Mouse (Mus musculus) kidney, postnatal 36 days (tissue): ENCODE data around the gene Rae1.

ENCODE experiments used
- DNase-seq, 2 experiments: peaks; one replicate each; pipeline ENCODE4 v3.0.0; 2021 to 2022; ENCODE audit warnings: mixed read lengths in 2 of 2

Gene Rae1

DNA sequence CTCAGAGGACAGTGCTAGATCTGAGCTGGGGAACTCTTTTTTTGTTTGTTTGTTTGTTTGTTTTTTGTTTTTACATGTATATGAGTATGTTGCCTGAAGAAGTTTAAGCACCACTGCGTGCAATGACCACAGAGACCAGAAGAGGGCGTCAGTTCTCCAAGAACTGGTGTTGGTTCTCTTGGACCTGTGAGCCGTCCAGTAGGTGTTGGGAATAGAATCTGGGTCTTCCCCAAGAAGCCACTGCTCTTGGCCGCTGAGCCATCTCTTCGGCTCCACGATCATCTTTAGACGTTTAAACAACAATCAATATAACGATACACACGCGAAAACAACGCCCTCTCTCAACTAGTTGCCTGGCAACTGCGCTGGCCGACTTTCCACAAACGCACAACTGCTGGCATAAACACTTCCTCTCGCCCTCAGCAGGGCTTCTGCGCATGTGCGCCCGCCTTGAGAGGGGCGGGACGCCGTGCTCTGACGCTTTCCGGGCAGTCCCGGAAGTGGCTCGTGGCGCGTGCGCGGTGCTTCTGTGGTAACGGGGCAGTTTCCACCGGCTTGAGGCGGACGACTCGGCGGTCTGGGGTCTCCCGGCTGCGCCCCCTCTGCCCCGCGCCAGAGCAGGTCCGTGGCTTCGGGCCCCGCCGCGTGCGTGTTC lies at the start of gene Rae1:
Gene Rae1 (plus strand): TSS at position 488 of the 655 bp plus-strand sequence.
- DNase-seq = peak; percentile 98 to 99

GRCm38 (mm10) chr2:172950119-172950676 lies 49.7 kb upstream of the Rae1 start:
- no peak for DNase-seq

DNA sequence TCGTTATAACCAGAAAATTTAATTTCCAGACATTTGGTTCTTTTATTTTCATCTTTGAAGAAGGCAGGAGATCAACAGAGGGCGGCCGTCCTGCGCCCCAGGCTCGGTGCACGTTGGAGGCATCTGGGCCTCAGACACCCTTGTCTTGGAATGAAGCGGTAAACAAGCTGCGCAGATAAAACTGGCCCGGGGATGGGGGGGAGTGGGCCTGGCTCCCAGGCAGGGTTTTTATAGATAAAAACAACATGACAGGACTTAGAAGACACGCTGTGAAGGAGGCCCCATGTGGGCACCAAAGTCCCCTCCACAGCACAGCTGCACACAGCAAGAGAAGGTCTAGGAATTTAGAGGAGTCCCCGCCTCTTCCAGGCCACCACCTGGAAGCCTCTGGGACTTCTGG lies 49.2 kb upstream of the Rae1 start:
- DNase-seq = no peak

DNA sequence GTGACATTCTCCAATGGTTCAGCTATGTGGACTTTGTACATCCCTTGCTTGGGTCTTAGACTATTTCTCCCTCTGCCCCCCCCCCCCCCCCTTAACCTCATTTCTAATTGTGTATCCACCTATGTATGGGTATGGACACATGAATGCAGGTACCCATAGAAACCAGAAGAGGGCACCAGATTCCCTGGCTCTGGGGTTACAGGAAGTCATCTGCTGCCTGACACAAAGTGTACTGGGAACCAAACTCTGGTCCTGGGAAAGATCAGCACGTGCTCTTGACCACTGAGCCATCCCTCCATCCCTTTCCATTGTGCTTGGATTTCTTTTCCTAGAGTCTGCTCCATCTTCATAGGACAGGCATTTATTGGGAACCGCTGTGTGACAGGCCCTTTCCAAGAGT lies 47.9 kb upstream of the Rae1 start:
- DNase-seq = no peak

DNA sequence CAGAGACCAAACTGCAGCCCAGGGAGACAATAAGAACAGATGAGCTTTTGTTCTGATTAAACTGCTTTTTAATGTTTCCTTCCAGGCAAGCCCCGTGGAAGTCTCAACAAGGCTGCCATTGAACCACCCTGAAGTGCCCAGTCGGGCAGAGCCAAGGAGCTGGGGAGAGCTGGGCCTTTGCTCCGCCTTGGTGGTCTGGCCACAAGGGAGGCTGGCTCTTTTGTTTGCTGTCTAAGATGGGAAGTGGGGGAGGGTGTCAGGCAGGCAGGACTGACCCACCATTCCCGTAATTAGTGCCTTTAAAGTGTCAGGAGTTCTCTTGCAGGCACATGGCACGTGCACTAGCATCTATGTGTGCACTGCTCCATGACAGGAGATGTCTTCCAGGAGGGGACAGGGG lies 41.3 kb upstream of the Rae1 start:
- DNase-seq = no peak

- DNase-seq = peak; percentile 64 to 66
These were observed 40.7 kb upstream of the Rae1 start for GRCm38 (mm10) chr2:172959006-172959768.

DNA sequence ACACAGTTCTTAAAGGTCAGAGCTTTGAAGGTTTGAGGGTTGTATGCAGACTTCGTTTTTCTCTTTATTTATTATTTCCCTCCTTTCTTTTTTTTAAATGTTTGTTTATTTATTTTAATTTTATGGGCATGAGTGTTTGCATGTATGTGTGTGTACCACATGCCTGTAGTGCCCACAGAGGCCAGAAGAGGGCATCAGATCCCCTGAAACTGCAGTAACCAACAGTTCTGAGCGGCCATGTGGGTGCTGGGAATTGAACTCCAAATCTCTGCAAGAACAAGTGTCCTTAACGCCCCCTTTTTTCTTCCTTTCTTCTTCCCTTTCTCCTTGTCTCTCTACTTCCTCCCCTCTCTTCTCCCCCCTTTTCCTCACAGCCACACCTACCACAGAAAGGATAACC lies 39.6 kb upstream of the Rae1 start:
- no peak for DNase-seq

DNA sequence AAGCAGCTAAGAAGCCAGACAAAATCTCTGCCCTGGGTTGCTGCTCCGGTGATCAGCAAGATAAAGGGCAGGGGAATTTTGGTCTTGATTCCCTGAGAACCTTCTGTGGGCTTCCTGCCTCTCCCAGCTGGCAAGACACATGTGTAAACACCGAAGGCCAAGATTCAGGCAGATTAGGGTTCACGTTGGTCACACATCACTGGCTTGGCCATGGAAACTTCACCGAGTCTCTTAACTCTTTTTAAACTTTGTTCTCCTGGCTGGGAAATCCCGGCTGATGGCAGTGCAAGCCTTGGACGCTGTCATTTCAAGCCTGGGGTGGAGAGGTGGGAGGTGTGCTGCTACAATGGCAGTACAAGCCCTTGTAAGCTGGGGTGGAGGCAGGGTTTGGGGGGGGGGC lies 38.7 kb upstream of the Rae1 start:
- DNase-seq = peak; percentile 76 to 85

DNA sequence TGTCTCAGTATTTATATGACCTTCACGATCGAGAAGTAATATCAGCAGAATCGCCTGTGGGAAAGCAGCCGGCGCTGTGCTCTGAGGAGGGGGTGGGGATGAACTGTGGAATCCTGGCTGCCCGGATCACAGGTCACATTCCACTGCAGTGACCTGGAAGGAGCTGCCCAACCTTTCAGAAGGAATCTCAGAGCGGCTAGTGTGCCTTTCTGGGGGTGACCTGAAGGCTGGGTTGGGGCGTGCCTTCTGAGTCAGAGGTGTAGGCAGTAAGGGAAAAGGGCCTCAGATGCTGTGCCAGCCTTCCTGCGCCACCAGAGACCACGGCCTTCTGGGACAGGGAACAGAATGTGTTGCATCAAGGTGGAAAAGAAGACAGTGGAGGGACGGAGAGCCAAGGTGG lies 34.7 kb upstream of the Rae1 start:
- peak; percentile 76 to 82 for DNase-seq

DNA sequence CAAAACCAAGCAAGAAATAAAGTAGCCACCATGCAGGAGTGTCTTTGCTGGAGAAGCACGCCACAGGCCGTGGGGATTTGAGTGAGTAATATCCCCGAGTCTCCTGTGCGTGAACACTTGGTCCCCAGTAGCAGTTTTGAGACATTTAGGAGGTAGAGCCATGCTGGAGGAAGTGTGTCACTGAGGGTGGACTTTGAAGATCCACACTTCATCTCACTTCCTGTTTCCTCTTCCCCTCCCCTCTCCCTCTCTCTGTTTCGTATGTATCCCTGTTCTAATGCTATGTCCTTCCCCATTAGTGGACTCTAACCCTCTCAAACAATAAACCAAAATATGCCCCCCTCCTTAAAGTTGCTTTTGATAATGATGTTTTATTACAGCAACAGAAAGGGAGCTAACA lies 33.4 kb upstream of the Rae1 start:
- no peak for DNase-seq

DNA sequence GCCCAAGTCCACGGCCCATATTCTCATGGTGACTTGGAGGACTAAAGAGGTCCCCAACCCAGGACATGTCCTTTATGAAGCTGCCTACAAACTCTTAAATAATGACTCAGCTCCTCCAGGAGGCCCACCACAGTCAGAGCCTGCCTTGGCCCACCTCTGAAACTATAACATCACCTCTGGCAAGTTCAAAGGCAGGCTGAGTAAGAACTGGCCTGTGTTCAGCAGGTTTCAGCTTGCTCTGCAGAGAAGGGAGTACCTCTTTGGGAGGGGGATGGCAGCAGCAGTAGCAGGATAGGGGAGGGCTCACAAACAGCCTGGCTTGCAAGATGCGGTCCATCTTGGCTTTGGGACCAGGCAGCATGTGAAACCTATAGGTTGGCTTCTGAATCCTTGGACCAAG lies 28.1 kb upstream of the Rae1 start:
- no peak for DNase-seq

- DNase-seq = peak; percentile 25 to 35
These were observed 25.9 kb upstream of the Rae1 start for GRCm38 (mm10) chr2:172973806-172974565.

- no peak for DNase-seq
These were observed 25.2 kb upstream of the Rae1 start for GRCm38 (mm10) chr2:172974701-172975100.

- DNase-seq = no peak
These were observed 24.8 kb upstream of the Rae1 start for GRCm38 (mm10) chr2:172975159-172975558.

DNA sequence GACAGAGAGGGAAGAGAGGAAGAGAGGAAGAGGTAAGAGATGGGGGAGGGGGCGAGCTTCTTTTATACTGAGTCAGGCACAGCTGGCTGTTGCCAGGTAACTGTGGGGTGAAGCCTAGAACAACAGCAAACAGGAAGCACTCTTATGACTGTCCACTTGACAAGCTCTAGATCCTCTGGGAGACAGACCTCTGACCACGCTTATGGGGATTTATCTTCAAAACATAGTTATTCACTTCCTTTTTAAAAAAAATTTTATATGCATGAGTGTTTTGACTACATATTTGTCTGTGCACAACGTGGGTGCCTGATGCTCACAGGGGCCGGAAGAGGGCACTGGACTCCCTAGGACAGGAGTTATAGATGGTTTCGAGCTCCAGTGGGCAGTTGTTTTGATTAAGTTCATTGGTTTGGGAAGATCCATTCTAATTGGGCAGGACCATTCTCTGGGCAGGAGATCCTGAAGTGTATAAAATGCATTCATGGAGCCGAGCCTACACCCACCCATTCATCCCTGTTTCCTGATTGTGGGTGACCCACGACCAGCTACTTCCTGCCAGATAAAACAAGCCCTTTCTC lies 23.2 kb upstream of the Rae1 start:
- no peak for DNase-seq

- no peak for DNase-seq
These were observed 22.3 kb upstream of the Rae1 start, which contains the start of gene Spo11 for GRCm38 (mm10) chr2:172977409-172978130. Spo11 (plus strand) TSS chr2:172977700.

- DNase-seq = no peak
These were observed 21.7 kb upstream of the Rae1 start for GRCm38 (mm10) chr2:172978131-172978633.

DNA sequence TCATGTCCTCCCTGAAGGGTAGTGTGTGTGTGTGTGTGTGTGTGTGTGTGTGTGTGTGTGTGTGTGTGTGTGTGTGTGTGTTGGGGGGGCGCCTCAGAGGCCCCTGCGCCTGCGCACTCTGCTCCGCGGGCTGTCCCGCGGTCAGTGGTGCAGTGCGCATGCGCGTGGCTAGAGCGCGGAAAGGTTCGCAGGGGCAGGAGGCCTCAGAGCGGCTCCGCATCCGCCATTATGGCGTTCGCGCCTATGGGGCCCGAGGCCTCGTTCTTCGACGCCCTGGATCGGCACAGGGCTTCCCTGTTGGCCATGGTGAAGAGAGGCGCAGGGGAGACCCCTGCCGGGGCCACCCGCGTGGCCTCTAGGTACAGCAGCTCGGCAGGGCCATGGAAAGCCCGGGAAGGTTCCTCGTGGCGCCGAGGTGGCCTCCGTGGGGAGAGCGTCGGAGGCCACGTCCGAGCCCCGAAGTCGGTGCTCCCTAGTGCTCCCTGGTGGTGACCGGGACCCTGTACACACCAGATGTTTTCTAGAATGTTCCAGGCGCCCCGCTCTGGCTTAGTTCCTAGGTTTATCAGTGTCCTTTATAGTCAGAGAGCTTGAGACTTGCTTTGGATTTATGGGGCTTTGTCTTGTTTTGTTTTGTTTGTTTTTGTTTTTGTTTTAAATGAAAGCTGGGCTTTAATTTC lies 20.1 kb upstream of the Rae1 start:
- no peak for DNase-seq

- peak; percentile 86 to 89 for DNase-seq
These were observed 16.9 kb upstream of the Rae1 start for GRCm38 (mm10) chr2:172982776-172983561.

GRCm38 (mm10) chr2:172990161-172990560 lies 9.8 kb upstream of the Rae1 start:
- no peak for DNase-seq

DNA sequence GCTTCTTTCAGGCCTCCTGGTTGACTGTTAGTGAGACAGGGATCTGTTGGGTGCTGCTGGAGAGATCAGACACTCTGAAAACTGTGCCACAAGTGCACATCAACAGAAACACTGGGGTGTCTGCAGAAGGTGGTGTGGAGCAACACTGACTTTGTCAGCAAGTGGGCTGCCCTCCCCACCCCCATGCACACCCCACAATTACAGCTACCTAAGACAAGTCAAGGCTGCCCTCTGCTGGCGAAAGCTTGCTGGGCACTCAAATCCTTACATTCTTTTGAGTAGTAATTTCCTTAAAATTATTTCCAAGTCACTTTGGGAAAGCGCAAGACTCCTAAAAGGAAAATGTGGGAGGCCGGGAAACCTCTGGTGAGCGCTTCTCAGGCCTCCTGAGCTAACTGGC lies 3.7 kb upstream of the Rae1 start:
- DNase-seq = peak; percentile 73 to 91
